Mouse (Mus musculus) heart, embryonic 16.5 days (tissue): ENCODE results near the gene Pip5kl1. TPM values are rescaled to one million over a fixed set of nuclear protein-coding genes. Genes with fewer than 3 reads are reported as not detected.

Experiments
- ATAC-seq: fragments of 200-750 bp; cut with Nextera tagmentation; replicated peaks from 2 replicates; pipeline ENCODE4 v1.8.0; 2017; ENCODE audit warnings: moderate number of reproducible peaks; ENCODE audit not compliant: insufficient read depth, low FRiP score; ENCODE audit errors: extremely low read depth
- H3K27ac ChIP-seq: fragments of 300-500 bp; sonication (generic); 2 replicates; pipeline ENCODE4 v1.5.1; 2014; ENCODE audit warnings: mild to moderate bottlenecking, low read length, control low read depth, moderate library complexity
- H3K27me3 ChIP-seq: fragments of 300-500 bp; sonication (generic); 2 replicates; pipeline ENCODE4 v1.6.1; 2014; ENCODE audit warnings: low read length, mixed read lengths; ENCODE audit not compliant: control insufficient read depth, insufficient read depth
- H3K36me3 ChIP-seq: fragments of 300-500 bp; sonication (generic); 2 replicates; pipeline ENCODE4 v1.6.1; 2014; ENCODE audit not compliant: control insufficient read depth, insufficient read depth
- H3K4me1 ChIP-seq: fragments of 300-500 bp; sonication (generic); 2 replicates; pipeline ENCODE4 v1.6.1; 2014; ENCODE audit warnings: low read length, mixed read lengths; ENCODE audit not compliant: control insufficient read depth, insufficient read depth
- H3K4me2 ChIP-seq: fragments of 300-500 bp; sonication (generic); 2 replicates; pipeline ENCODE4 v1.6.1; 2014; ENCODE audit warnings: low read depth, mild to moderate bottlenecking, control low read depth, low read length
- H3K4me3 ChIP-seq: fragments of 300-500 bp; sonication (generic); 2 replicates; pipeline ENCODE4 v1.5.1; 2014; ENCODE audit warnings: mild to moderate bottlenecking, control low read depth, low read length
- H3K9ac ChIP-seq: fragments of 300-500 bp; sonication (generic); 2 replicates; pipeline ENCODE4 v1.6.1; 2014; ENCODE audit warnings: low read length, control low read depth
- H3K9me3 ChIP-seq: fragments of 300-500 bp; sonication (generic); replicated peaks from 2 replicates; pipeline ENCODE4 v1.6.1; 2016; ENCODE audit warnings: low read length; ENCODE audit not compliant: control insufficient read depth
- WGBS: fragments of 180-500 bp; shearing (Covaris S2); extraction: QIAGEN DNeasy Blood & Tissue Kit; methylation state at CpG from one replicate; pipeline ENCODE4 v1.1.7; 2014; 5-methylcytosine and 5-hydroxymethylcytosine counted together
- polyA plus RNA-seq: library from polyadenylated mRNA; unstranded; fragments of >200 nt; fragmentation: Nextera tagmentation; extraction: Ambion mirVana; gene quantifications from 2 replicates; pipeline ENCODE4 v1.2.1, GENCODE M21; 2015

Gene Pip5kl1
- polyA plus RNA-seq, 1 experiment from 2014 or later = 0.16 TPM

DNA sequence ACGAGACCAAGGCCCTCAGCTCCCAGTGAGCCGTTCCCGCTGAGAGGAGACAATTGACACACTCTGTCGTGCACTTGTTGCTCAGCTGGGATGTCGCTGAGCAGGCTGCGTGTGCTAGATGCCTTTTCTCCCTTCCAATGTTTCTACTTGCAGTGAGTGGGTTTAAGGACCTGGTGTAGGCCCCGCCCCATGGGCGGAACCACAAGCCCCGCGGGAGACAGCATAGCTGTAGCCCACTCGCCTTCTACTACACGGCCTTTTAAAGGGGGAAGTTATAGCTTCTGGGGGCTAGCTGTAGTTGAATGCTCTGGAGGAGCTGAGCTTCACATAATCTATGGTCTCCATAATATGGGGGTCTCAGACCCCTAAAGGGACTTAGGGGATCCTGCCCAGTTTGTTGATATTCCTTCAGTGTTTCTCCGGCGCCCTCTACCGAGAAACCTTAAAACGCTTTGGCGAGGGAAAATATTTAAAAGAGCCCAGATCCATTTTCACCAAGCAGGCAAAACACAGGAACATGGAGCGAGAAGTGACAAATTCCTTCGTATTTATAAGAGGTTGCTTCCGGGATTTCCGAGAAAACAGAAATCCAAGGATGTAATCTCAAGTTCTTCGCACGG is 36.1 kb downstream of the Pip5kl1 start:
- H3K4me2 ChIP-seq = peak overlapping the region; percentile 92
- WGBS = 8% methylated on average over 23 of the region's 23 CpGs
- peak overlapping the region; percentile 69 for H3K9ac ChIP-seq
- peaks cover 12% of the 10 kb centered on the region for H3K36me3 ChIP-seq
- H3K9me3 ChIP-seq = no peaks in the 10 kb centered on the region
- H3K4me3 ChIP-seq = peak overlapping the region; percentile 60
- ATAC-seq = no peak
- H3K4me1 ChIP-seq = peaks cover 44% of the 10 kb centered on the region
- no peaks in the 10 kb centered on the region for H3K27me3 ChIP-seq
- H3K27ac ChIP-seq = peak overlapping the region; percentile 69

DNA sequence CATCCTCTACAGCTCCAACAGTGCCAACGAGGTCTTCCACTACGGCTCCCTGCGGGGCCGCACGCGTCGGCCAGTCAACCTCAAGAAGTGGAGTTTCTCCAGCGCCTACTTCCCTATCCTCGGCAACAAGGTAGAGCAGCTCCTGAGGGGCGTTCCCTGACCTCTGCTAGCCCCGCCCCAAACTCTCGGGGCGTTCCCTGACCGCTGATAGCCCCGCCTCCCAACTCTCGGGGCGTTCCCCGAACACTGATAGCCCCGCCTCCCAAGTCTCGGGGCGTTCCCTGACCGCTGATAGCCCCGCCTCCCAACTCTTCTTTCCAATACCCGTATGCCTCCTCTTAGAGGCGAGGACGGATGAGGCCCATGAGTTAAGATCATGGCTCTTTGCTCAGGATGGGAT is 37.7 kb downstream of the Pip5kl1 start:
- 77% methylated on average over 26 of the region's 26 CpGs for WGBS
- no peak for ATAC-seq
- Histone ChIP-seq H3K27me3 (no peaks in the 10 kb centered on the region), H3K4me3 (no peak overlapping the region), H3K27ac (no peak overlapping the region), H3K9me3 (no peaks in the 10 kb centered on the region), H3K4me2 (no peak overlapping the region), H3K36me3 (peaks cover 20% of the 10 kb centered on the region), H3K9ac (no peak overlapping the region), H3K4me1 (peaks cover 40% of the 10 kb centered on the region)

DNA sequence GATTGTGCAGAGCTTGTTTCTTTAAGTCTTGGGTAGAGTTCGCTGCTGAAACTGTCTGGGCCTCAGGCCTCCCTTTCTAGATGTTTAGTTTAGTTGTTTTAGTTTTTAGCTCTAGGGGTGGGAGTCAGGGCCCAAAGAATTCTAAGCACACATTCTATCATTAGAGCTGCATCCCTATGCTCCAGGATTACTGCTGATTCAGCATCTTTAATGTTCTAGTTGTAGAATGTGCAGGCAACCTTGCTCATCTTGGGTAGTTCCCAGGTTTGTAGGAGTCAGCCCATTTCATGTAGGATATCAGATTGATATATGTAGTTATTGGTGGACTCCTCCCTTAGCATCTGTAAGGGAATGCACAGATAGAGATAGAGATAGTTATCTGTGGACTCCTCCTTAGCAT is 42.5 kb downstream of the Pip5kl1 start:
- no peak overlapping the region for H3K4me3 ChIP-seq
- WGBS = 95% methylated on average over 1 of the region's 1 CpGs
- ATAC-seq = no peak
- no peak overlapping the region for H3K9ac ChIP-seq
- H3K4me2 ChIP-seq = no peak overlapping the region
- no peak overlapping the region for H3K27ac ChIP-seq
- no peaks in the 10 kb centered on the region for H3K27me3 ChIP-seq
- peaks cover 3% of the 10 kb centered on the region; the same call in 1 of the 2 replicates for H3K9me3 ChIP-seq
- H3K36me3 ChIP-seq = peaks cover 37% of the 10 kb centered on the region
- peaks cover 33% of the 10 kb centered on the region for H3K4me1 ChIP-seq

DNA sequence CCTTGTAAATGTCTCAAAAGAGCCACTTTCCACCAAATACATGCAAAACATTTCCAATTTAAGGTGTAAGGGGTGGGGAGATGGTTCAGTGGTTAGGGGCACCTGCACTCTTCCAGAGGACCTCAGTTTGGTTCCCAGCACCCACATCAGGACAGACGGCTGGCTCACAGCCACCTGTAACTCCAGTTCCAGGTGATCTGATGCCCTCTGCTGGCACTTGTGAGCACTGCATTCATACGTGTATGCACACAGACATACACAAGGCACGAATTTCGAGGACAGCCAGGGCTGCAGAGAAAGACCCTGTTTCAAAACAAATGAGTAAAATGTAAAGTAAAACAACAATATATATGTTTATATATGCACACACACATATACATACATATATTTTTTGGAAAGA is 43.0 kb downstream of the Pip5kl1 start:
- peaks cover 3% of the 10 kb centered on the region; the same call in 1 of the 2 replicates for H3K9me3 ChIP-seq
- peaks cover 35% of the 10 kb centered on the region for H3K4me1 ChIP-seq
- H3K36me3 ChIP-seq = peaks cover 37% of the 10 kb centered on the region
- no peaks in the 10 kb centered on the region for H3K27me3 ChIP-seq
- WGBS = 93% methylated on average over 4 of the region's 4 CpGs
- no peak overlapping the region for H3K4me2 ChIP-seq
- H3K4me3 ChIP-seq = no peak overlapping the region
- no peak for ATAC-seq
- no peak overlapping the region for H3K9ac ChIP-seq
- H3K27ac ChIP-seq = no peak overlapping the region

DNA sequence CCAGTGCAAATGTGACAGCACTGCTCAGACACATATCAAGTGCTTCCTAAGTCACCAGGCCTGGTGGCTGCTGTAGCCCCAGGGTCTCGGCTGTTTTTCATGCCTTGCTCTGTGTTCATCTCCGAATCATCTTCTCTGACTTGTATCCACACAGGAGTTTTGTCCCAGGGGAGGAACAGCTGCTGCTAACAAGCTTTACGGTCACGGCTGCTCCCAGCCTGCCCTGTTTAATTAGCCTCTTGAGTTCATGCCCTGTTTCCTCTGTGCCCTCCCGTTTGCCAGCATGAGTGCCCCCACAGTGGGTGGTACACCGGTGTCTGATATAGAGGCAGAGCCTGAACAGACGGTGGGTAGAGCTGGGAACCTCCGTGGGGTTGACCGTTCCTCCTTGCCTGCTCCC is 43.5 kb downstream of the Pip5kl1 start:
- Histone ChIP-seq H3K4me1 (peaks cover 35% of the 10 kb centered on the region), H3K27ac (no peak overlapping the region), H3K36me3 (peaks cover 32% of the 10 kb centered on the region), H3K9me3 (peaks cover 3% of the 10 kb centered on the region; the same call in 1 of the 2 replicates), H3K9ac (no peak overlapping the region), H3K4me3 (no peak overlapping the region), H3K4me2 (no peak overlapping the region), H3K27me3 (no peaks in the 10 kb centered on the region)
- ATAC-seq = no peak
- WGBS = 84% methylated on average over 9 of the region's 9 CpGs

DNA sequence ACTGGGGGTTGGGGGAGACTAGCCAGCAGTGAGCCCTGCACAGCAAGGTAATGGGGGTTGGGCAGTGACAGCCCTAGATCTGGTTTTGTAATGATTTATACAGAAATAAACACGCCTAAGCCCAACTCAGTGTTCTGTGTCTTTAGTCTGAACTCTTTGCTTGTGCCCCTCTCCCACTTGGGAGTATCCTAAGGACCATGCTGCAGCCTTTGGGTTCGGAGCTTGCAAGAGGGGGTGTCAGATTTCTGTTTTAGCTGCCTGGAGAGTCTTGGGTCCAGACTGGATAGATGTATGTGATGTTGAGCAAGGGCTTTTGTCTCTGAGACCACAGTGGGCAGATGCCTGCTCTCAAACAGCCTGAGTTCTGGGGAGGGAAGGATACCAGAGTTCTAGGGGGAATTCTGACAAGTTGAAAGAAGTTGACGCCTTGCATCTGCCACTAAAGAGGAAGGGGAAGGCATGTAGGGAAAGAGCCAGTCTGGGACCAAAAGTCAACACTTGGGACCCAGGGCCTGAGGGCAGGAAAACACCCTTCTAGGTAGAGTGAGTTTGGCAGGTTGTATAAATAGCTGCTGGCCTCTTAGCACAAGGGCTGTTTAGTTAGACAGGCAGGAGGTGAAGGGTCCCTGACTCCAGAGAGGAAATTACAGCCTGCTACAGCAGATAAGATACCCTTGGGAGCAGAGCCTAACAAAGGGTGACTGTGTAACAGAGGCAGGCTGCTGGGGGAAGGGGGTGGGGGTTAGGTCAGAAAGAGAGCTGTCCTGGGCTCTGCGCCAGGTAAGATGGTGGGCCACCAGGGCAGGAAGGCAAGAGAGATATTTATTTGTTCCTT is 46.3 kb downstream of the Pip5kl1 start:
- peaks cover 24% of the 10 kb centered on the region for H3K36me3 ChIP-seq
- peak overlapping the region; percentile 58 for H3K9ac ChIP-seq
- 15% methylated on average over 4 of the region's 4 CpGs for WGBS
- ATAC-seq = peak; percentile 86
- H3K27me3 ChIP-seq = no peaks in the 10 kb centered on the region
- no peak overlapping the region for H3K4me3 ChIP-seq
- peaks cover 3% of the 10 kb centered on the region; the same call in 1 of the 2 replicates for H3K9me3 ChIP-seq
- H3K4me2 ChIP-seq = peak overlapping the region; percentile 44
- peak overlapping the region; percentile 95 for H3K27ac ChIP-seq
- H3K4me1 ChIP-seq = peaks cover 40% of the 10 kb centered on the region

DNA sequence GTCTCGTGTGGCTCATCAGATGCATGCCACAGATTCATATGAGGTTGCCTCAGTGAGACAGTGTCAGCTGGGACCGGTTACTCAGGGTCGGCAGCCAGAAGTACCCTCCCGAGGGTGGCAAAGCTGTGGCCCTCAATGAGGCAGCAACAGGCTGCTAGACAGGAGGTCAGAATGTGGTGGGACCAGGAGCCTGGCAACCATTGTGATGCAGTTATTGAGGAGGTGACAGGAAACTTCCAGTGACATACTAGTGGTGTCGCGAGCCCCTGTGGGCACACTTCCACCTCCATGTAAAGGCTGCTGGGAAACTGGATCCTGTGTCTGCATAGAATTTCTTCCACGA is 46.9 kb downstream of the Pip5kl1 start, which contains the start of gene Ak1:
Ak1 (plus strand) TSS at position 242 of the 343 bp plus-strand sequence.
- no peak; the same call in 1 of the 2 replicates for ATAC-seq
- peaks cover 3% of the 10 kb centered on the region; the same call in 1 of the 2 replicates for H3K9me3 ChIP-seq
- peak within 1 kb of the TSS; percentile 58 for H3K9ac ChIP-seq
- H3K27ac ChIP-seq = peak within 1 kb of the TSS; percentile 95
- peak within 1 kb of the TSS; percentile 44 for H3K4me2 ChIP-seq
- H3K36me3 ChIP-seq = peaks cover 23% of the 10 kb centered on the region
- no peaks in the 10 kb centered on the region for H3K27me3 ChIP-seq
- no peak within 1 kb of the TSS; the same call in 1 of the 2 replicates for H3K4me3 ChIP-seq
- peaks cover 43% of the 10 kb centered on the region for H3K4me1 ChIP-seq
- 13% methylated on average over 7 of the region's 7 CpGs for WGBS

DNA sequence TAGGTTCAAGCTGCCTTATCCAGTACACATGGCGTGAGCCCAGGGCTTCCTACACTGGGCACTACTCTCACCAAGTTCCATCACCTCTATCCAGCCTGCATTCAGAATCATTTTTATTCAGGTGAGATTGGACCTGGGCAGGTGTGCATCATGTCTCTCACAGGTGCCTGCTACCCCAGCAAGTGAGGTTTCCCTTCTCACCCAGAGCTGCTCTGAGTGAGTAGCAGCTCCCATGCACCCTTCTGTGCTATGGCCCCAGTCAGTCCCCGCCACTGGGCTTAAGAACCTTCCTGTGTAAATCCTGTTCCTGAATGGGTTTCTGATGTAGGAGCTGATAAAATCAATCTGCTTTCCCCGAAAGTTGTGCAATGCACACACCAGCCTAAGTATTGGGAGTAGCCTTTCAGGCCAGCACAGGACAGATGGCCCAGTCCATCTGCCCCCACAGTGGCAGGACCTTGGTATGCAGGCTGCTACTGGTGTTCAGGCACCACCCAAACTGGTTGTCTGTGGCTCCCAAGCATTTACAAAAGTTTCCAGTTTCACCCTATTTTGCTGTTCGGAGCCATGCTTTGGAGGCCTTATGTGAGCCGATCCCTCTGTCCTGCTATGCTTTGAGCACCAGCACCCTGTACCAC is 49.6 kb downstream of the Pip5kl1 start:
- Histone ChIP-seq H3K27ac (peak overlapping the region; percentile 99; the same call in 1 of the 2 replicates), H3K9me3 (no peaks in the 10 kb centered on the region), H3K4me2 (no peak overlapping the region), H3K4me1 (peaks cover 67% of the 10 kb centered on the region), H3K27me3 (no peaks in the 10 kb centered on the region), H3K36me3 (0 out of 2 replicates have a peak, but pooled peaks cover 1% of the 10 kb centered on the region), H3K4me3 (no peak overlapping the region), H3K9ac (no peak overlapping the region)
- WGBS = 70% methylated on average over 5 of the region's 5 CpGs
- ATAC-seq = no peak
